Mouse (Mus musculus) lung, adult 2 months (tissue): ENCODE measurements around the gene Rabggta.

Experiments
- CTCF ChIP-seq: fragments of 200-500 bp; IDR thresholded peaks from 2 replicates; pipeline ENCODE4 v1.5.1; 2011; ENCODE audit warnings: mild to moderate bottlenecking, low read length, control low read depth; ENCODE audit not compliant: insufficient read depth
- POLR2A ChIP-seq: fragments of 200-500 bp; IDR thresholded peaks from 2 replicates; pipeline ENCODE4 v1.6.1; 2011; ENCODE audit warnings: low read depth, mild to moderate bottlenecking, control low read depth, low read length, borderline replicate concordance; ENCODE audit errors: extremely low read depth

DNA sequence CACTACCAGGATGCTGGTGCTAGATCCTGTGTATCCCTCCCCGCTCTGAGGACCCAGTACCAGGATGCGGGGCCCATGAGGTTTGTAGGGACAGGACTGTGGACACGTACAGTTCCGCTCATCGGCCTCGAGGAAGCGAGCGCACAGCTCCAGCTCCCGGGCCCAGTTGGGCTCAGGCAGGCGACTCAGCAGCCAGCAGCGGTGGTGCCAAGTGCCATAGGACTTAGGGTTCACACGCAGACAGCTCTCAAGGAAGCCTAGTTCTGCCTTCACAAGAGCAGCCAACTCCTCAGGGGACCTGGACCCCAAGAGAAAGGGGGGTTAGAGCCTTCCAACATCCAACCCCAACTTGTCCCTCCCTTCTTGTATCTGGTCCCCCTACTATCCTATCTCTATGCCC lies 1.4 kb downstream of the Rabggta start:
- no peak for TF ChIP-seq POLR2A
- no peak for TF ChIP-seq CTCF
